Mouse (Mus musculus) right cerebral cortex, postnatal 4 days (tissue): ENCODE measurements around the gene Pald1.

Source experiments
- DNase-seq: peaks from one replicate; pipeline ENCODE4 v3.0.0-alpha.2; 2022

Gene Pald1

GRCm38 (mm10) chr10:61273844-61274215, 109.5 kb downstream of the Pald1 start:
- no peak for DNase-seq

DNA sequence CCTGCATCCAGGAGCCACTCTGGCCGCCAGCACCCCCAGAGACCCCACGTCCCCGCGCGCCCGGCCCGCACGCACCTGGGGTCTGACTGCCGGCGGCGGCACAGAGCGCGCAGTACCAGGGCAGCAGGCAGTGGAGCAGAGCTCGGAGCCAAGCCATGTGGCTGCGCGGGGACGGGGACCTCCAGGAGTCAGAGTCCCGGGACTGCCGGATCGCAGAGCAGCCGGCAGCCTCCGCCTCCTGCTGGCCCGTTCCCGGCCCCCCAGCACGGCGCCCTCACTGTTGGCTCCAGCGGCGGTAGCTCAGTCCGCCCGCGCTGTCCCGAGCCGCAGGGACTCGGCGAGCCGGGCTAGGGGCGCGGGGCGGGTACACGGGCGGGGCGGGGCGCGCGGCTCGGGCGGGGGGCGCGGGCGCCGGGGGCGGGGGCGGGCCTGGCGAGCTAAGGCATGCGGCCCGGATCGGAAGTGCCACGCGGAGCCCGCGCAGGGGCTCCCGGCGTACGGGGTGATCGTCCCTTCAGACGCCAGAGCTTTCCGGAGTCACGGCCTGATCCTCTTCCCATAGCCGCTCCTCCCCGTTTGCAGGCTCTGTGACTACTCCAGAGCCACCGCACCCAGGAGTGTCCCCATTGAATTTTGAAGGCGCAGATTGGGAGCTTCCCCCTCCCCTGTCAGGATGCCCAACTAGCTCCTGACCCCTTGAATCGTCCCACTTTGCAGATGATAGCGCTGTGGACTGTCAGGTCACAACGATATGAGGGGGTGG, 110.1 kb downstream of the Pald1 start, which contains the start of gene Adamts14:
TSS of gene Adamts14 (minus strand) at position 358 of the 763 bp plus-strand sequence.
- DNase-seq = peak; percentile 30

- no peak for DNase-seq
These were observed 110.7 kb downstream of the Pald1 start for GRCm38 (mm10) chr10:61272631-61273030.

GRCm38 (mm10) chr10:61272089-61272626, 111.2 kb downstream of the Pald1 start:
- no peak for DNase-seq
